Comparison of ENCODE assay signal across 8 mouse cellular contexts in the genomic region with DNA sequence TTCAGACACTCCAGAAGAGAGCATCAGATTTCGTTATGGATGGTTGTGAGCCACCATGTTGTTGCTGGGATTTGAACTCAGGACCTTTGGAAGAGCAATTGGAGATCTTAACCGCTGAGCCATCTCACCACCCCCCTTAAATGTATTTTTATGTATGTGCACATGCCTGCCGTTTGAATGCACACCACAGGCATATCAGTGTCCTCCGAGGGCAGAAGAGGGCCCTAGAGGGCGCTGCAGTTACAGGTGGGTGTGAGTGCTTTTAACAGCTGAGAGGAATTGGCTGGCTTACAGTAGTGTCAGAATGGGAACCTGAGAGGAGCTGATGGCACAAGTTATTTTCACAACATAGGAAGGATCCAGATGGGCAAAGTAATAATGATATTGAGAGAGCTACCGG. TPM values are rescaled to one million over a fixed set of nuclear protein-coding genes. Genes with fewer than 3 reads are reported as not detected.
A peak's percentile ranks its signal among the peaks of the same experiment; 100 is the strongest.
DNase-seq lines count a peak whose midpoint lies in the region; ATAC-seq and TF ChIP-seq lines count a peak whose summit lies in the region.
"Had no signal": no experiment of that assay in that cellular context is flagged by ENCODE, and none has a peak within 500 bp of the region (broad histone marks: within the 10 kb centered on the region; RNA-seq: fewer than 3 reads in every experiment).

No protein-coding gene starts in this region.

- no peaks in the 10 kb centered on the region for H3K36me3 ChIP-seq in kidney, embryonic 16.5 days (ENCODE audit: insufficient read depth, low read length)
- H3K36me3 ChIP-seq in midbrain, embryonic 14.5 days (ENCODE audit: control insufficient read depth, insufficient read depth, low read length): peaks cover 1% of the 10 kb centered on the region; the same call in 1 of the 2 replicates

- no peak for ATAC-seq in kidney, embryonic 16.5 days (ENCODE audit: low FRiP score, low TSS enrichment)
- ATAC-seq in midbrain, embryonic 14.5 days (ENCODE audit: low FRiP score, low TSS enrichment): no peak

- H3K9me3 ChIP-seq in kidney, embryonic 16.5 days (ENCODE audit: low read length): no peaks in the 10 kb centered on the region
- H3K9me3 ChIP-seq in midbrain, embryonic 14.5 days (ENCODE audit: control insufficient read depth, low read length): no peaks in the 10 kb centered on the region
- H3K9me3 ChIP-seq: lung, embryonic 15.5 days had no signal

- H3K4me3 ChIP-seq in kidney, embryonic 16.5 days (ENCODE audit: low read length): no peak overlapping the region
- H3K4me3 ChIP-seq in embryonic fibroblast, embryonic 13.5 days (ENCODE audit: insufficient read depth, low read length): no peak overlapping the region
- no peak overlapping the region for H3K4me3 ChIP-seq in midbrain, embryonic 14.5 days (replicated peaks; ENCODE audit: low read depth, low read length)
- H3K4me3 ChIP-seq: lung, embryonic 15.5 days had no signal

- peaks cover 15% of the 10 kb centered on the region; the same call in 1 of the 2 replicates for H3K4me1 ChIP-seq in kidney, embryonic 16.5 days (ENCODE audit: insufficient read depth, low read length)
- H3K4me1 ChIP-seq in embryonic fibroblast, embryonic 13.5 days (ENCODE audit: control insufficient read depth, insufficient read depth, low read length): no peaks in the 10 kb centered on the region
- H3K4me1 ChIP-seq in midbrain, embryonic 14.5 days (ENCODE audit: control insufficient read depth, insufficient read depth, low read length): no peaks in the 10 kb centered on the region

- no peaks in the 10 kb centered on the region for H3K27me3 ChIP-seq in kidney, embryonic 16.5 days (ENCODE audit: insufficient read depth, low read length)
- H3K27me3 ChIP-seq in midbrain, embryonic 14.5 days (ENCODE audit: control insufficient read depth, insufficient read depth, low read length): no peaks in the 10 kb centered on the region
- H3K27me3 ChIP-seq: lung, embryonic 15.5 days had no signal

- no peak overlapping the region for H3K27ac ChIP-seq in kidney, embryonic 16.5 days (ENCODE audit: low read length)
- H3K27ac ChIP-seq in embryonic fibroblast, embryonic 13.5 days (ENCODE audit: insufficient read depth, low read length): no peak overlapping the region
- no peak overlapping the region for H3K27ac ChIP-seq in midbrain, embryonic 14.5 days (replicated peaks; ENCODE audit: low read depth, low read length)
- H3K27ac ChIP-seq: lung, embryonic 15.5 days had no signal

- no peak overlapping the region for H3K9ac ChIP-seq in kidney, embryonic 16.5 days (replicated peaks; ENCODE audit: low read length)
- no peak overlapping the region for H3K9ac ChIP-seq in midbrain, embryonic 14.5 days (replicated peaks; ENCODE audit: low read length)
- H3K9ac ChIP-seq: lung, embryonic 15.5 days had no signal

- TF ChIP-seq POLR2A in embryonic fibroblast, embryonic 13.5 days (IDR thresholded peaks at IDR 0.05; ENCODE audit: low read depth, low read length): no peak

- peak; percentile 34 for DNase-seq in kidney, adult 9 months
- DNase-seq in NIH3T3 (ENCODE audit: low read depth): peak; percentile 44
- peak; percentile 13 for DNase-seq in spleen, adult 12 weeks (ENCODE audit: low spot score)
- DNase-seq in ovary, adult 18-20 months (ENCODE audit: low spot score): no peak
- no peak for DNase-seq in midbrain, embryonic 14.5 days

- TF ChIP-seq CTCF in embryonic fibroblast, embryonic 13.5 days (IDR thresholded peaks at IDR 0.05; ENCODE audit: borderline replicate concordance, insufficient read depth, low read length): 0 out of 2 replicates have a peak, but pooled peaks have one; percentile 33

- 34% methylated on average over 6 of the region's 6 CpGs for WGBS in kidney, embryonic 16.5 days
- 32% methylated on average over 6 of the region's 6 CpGs for WGBS in midbrain, embryonic 14.5 days

- H3K4me2 ChIP-seq in kidney, embryonic 16.5 days (replicated peaks; ENCODE audit: low read depth, low read length): no peak overlapping the region
- H3K4me2 ChIP-seq in midbrain, embryonic 14.5 days (ENCODE audit: low read length): no peak overlapping the region
- H3K4me2 ChIP-seq: lung, embryonic 15.5 days had no signal

RNA-seq across cellular contexts. Expression of gene Fam209, which starts 2.6 kb away (rescaled TPM):
- 0.64 TPM in 1 of 2 replicates, not detected in the other for polyA plus RNA-seq in kidney, embryonic 16.5 days (2015; fragmentation: Nextera tagmentation; extraction: Ambion mirVana)
- 0.72 TPM in 1 of 2 replicates, not detected in the other for polyA plus RNA-seq in embryonic fibroblast, embryonic 13.5 days (2011; ENCODE audit: insufficient read length, low read depth, missing spikeins)
- polyA plus RNA-seq in midbrain, embryonic 14.5 days (2014; fragmentation: Nextera tagmentation; extraction: Ambion mirVana): 0.55 and 0.76 TPM in 2 replicates

RNA-seq across cellular contexts. Expression of gene Gcnt7, which starts 16.6 kb away (rescaled TPM):
- 1.5 and 1.8 TPM in 2 replicates for polyA plus RNA-seq in kidney, embryonic 16.5 days (2015; fragmentation: Nextera tagmentation; extraction: Ambion mirVana)
- polyA plus RNA-seq in embryonic fibroblast, embryonic 13.5 days (2011; ENCODE audit: insufficient read length, low read depth, missing spikeins): not detected in 2 replicates
- 0.84 and 1.6 TPM in 2 replicates for polyA plus RNA-seq in midbrain, embryonic 14.5 days (2014; fragmentation: Nextera tagmentation; extraction: Ambion mirVana)

RNA-seq across cellular contexts. Expression of gene Rtf2, which starts 34.6 kb away (rescaled TPM):
- polyA plus RNA-seq in kidney, embryonic 16.5 days (2015; fragmentation: Nextera tagmentation; extraction: Ambion mirVana): 81.2 and 85.3 TPM in 2 replicates
- polyA plus RNA-seq in embryonic fibroblast, embryonic 13.5 days (2011; ENCODE audit: insufficient read length, low read depth, missing spikeins): 40.9 and 51.9 TPM in 2 replicates
- polyA plus RNA-seq in midbrain, embryonic 14.5 days (2014; fragmentation: Nextera tagmentation; extraction: Ambion mirVana): 87.2 and 101 TPM in 2 replicates

Comparison
In these comparisons a context has a peak if more than half of its experiments do, and no peak if none do; other contexts are left out.
1. DNase-seq: peak in kidney, adult 9 months (single experiment), NIH3T3 (single experiment) and spleen, adult 12 weeks (single experiment); none in ovary, adult 18-20 months (single experiment) and midbrain, embryonic 14.5 days (single experiment).